Mouse (Mus musculus): ENCODE data around the gene Gm49333.
A peak's percentile ranks its signal among the peaks of the same experiment; 100 is the strongest.

The Gm49333 gene

DNA sequence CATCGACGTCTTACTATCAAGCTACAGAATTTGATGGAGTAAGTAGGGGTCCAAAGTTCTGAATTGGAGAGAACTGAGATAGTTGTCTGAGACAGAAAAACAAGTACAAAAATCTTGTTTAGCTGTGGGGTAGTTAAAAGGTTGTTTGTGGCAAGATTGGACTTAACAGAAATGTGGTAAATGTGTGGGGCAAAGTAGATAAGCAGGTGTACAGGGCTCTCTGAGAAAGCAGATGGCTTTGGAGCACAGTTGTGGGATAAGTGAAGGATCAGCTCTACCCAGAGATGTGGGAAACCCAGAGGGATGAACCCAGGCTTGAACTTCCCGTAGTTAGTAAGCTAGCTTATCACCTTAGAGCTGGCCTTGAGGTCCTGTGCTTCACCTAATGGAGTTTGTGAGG is 79.4 kb downstream of the Gm49333 start:
- DNase-seq (ENCODE audit: low spot score): no peak

DNA sequence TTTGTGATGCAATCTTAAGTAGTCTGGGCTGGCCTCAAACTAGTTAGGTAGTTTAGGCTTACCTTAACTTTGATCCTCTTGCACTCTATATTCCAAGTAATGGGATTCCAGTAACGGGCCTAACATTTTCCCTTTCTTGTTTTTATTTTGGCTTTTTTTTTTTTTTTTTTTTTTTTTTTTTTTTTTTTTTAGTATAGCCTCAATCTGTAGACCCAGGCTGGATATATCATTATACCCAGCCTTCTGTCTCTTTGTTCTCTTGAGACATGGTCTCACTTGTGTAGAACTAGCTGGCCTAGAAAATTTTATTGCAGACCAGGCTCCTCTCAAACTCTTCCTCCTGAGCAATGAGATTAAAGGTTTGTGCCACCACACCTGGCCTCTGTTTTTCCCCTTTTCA is 80.2 kb downstream of the Gm49333 start:
- no peak for DNase-seq (ENCODE audit: low spot score)

DNA sequence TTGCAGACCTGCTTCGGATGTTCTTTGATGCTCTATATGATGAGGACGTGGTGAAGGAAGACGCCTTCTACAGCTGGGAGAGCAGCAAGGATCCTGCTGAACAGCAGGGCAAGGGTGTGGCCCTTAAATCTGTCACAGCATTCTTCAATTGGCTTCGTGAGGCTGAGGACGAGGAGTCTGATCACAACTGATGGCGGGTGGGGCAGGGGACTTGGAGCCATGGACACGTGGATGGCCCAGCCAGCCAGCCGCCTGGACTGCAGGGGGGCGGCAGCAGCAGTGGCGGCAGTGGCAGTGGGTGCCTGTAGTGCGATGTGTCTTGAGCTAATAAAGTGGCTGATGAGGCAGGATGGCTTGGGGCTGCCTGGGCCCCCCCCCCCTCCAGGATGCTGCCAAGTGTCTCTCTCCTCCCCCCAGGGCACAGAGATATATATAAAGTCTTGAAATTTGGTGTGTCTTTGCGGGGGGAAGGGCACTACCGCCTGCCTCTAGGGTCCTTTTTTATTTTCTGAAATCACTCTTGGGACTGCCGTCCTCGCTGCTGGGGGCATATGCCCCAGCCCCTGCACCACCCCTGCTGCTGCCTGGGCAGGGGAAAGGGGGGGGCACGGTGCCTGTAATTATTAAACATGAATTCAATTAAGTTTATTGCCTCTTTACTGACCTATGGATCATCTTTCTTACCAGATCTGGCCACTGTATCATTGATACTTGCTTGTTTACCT is 81.0 kb downstream of the Gm49333 start:
- DNase-seq (ENCODE audit: low spot score): peak; percentile 36

DNA sequence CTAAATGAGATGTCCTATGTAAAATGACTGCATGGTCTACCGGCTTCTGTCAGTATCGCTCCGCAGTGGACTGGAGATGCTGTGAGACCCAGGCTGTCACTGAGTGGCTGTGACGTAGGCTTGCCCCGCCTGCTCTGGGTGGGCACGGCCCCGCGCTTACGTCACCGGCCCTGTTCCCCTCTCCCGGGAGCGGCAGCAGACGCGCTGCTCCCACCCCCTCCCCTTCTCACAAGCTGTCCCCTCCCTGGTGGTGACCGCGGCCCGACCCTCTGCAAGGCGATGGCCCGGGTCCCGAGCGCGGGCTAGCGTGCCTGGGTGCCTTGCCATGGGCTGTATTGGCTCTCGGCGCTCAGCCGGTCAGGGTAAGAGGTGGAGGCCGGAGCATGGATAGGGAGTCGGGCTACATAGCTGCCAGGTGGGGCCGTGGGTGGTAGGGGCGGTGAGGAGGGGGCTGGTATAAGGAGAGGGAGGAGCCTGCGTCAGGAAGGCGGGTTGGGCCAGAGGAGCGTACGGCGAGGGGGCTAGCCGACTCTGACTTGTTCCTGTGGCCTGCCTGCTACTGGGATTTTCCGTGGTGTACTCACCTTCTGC is 81.8 kb downstream of the Gm49333 start, which contains the start of gene Fam131a:
Fam131a (plus strand) TSS at position 131 of the 591 bp plus-strand sequence.
- DNase-seq (ENCODE audit: low spot score): peak; percentile 89

DNA sequence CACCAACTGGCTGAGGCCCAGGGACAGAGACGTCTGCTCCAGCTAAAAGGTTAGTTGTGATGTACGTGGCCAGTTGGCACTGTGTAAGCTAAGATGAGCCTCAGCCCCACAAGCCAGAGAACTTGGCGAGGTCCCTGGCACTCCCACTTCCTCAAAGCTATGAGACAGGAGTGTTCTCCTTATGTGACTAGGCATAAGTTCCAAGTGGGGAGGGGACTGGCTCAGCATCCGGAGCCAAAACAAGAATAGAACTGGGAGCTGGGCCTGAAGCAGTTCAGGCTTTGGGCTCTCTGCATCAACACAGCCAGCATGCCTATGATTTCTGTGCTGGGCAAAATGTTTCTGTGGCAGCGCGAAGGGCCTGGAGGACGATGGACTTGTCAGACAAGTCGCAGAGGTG is 83.4 kb downstream of the Gm49333 start:
- peak; percentile 33 for DNase-seq (ENCODE audit: low spot score)

Measured in MN1 (cell line).